Mouse (Mus musculus): ENCODE measurements around the gene Bex3. TPM values are rescaled to one million over a fixed set of nuclear protein-coding genes. Genes with fewer than 3 reads are reported as not detected.

Gene Bex3
- polyA plus RNA-seq, 1 experiment from 2014 or later: 157 TPM

DNA sequence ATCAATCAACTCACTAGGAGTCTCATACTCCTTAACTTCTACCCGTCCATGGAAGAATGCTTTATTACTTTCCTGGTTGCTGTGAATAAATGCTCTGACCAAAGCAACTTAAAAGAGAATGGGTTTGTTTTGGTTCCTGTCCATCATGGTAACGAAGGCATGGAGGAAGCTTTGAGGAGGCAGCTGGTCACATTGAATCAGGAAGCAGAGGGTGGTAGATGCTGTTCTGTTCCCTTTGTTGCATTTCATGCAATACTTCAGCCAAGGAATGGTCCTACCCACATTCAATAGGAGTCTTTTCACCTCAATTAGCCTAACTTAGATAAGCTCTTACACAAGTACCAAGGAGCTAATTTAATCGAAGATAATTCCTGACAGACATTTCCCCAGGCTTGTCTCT lies 5.3 kb downstream of the Bex3 start:
- Histone ChIP-seq H3K27ac (no peak overlapping the region), H3K36me3 (ENCODE audit: inconsistent target) (no peaks in the 10 kb centered on the region), H3K79me2 (ENCODE audit: inconsistent target) (no peaks in the 10 kb centered on the region), H3K4me3 (ENCODE audit: inconsistent target) (no peak overlapping the region)
- 77% methylated on average over 3 of the region's 3 CpGs for WGBS (ENCODE audit: missing documents)

DNA sequence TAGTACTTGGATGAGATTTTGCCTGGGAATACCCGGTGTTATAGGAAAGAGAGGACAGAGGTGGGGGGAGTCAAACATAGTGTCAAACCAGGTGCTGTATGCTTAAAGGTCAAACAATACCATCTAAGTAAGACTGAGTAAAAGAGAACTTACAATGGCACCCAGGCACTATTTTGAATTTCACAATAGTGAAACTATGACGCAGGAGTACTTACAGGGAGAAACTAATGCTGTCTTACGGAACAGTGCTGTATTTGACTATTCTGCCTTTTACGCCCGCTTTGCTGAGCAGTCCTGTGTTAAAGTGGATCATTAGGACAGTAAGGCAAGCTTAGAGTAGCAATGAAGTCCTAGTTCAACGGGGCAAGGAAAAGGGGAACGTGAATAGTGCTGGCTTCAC lies 7.5 kb downstream of the Bex3 start:
- Histone ChIP-seq H3K27ac (no peak overlapping the region), H3K4me3 (ENCODE audit: inconsistent target) (no peak overlapping the region), H3K36me3 (ENCODE audit: inconsistent target) (no peaks in the 10 kb centered on the region), H3K79me2 (ENCODE audit: inconsistent target) (no peaks in the 10 kb centered on the region)
- 78% methylated on average over 7 of the region's 7 CpGs for WGBS (ENCODE audit: missing documents)

DNA sequence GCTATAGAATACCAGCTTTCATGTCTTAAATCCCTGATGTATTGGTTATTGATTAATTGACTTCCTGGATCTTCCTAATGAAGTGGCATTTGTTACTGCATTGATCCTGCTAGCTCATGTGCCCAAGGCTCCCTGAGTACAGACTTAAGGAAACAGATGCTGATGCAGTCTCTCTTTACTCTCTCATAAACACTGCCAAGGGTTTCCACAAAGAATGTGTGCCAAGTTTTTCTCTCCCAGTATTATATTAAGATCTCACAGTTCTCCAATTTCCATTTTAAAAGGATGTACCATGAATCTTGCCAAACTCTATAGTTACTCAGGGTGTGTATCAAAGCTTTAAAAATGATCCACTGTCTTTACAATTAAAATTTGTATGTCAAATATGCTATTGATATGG lies 8.3 kb downstream of the Bex3 start:
- no peak overlapping the region for H3K27ac ChIP-seq
- no peaks in the 10 kb centered on the region for H3K79me2 ChIP-seq (ENCODE audit: inconsistent target)
- no peaks in the 10 kb centered on the region for H3K36me3 ChIP-seq (ENCODE audit: inconsistent target)
- H3K4me3 ChIP-seq (ENCODE audit: inconsistent target): no peak overlapping the region

DNA sequence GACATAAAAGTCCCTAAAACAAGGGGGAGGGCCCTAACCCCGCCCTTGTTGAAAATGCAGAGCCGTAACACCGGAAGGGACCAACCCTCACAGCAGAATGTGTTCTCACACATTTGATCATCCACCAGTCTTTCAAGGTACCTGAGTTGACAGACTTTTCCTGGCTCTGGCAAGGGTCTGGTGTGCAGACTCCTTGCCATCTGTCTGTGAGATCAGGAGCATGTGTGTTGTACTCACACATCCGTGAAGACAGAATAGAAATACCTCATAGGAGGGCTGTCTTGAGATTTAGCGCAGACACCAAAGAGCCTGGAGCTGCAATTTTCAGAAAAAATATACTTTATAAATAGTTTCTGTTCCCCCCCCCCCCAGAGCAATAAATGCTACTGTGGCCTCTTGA lies 9.4 kb downstream of the Bex3 start:
- Histone ChIP-seq H3K79me2 (ENCODE audit: inconsistent target) (no peaks in the 10 kb centered on the region), H3K27ac (no peak overlapping the region), H3K4me3 (ENCODE audit: inconsistent target) (no peak overlapping the region), H3K36me3 (ENCODE audit: inconsistent target) (no peaks in the 10 kb centered on the region)
- 91% methylated on average over 5 of the region's 5 CpGs for WGBS (ENCODE audit: missing documents)

GRCm38 (mm10) chrX:136290817-136291281 lies 20.8 kb downstream of the Bex3 start:
- Histone ChIP-seq H3K27ac (no peak overlapping the region), H3K4me3 (ENCODE audit: inconsistent target) (no peak overlapping the region), H3K79me2 (ENCODE audit: inconsistent target) (no peaks in the 10 kb centered on the region), H3K36me3 (ENCODE audit: inconsistent target) (no peaks in the 10 kb centered on the region)
- 64% methylated on average over 8 of the region's 8 CpGs for WGBS (ENCODE audit: missing documents)

DNA sequence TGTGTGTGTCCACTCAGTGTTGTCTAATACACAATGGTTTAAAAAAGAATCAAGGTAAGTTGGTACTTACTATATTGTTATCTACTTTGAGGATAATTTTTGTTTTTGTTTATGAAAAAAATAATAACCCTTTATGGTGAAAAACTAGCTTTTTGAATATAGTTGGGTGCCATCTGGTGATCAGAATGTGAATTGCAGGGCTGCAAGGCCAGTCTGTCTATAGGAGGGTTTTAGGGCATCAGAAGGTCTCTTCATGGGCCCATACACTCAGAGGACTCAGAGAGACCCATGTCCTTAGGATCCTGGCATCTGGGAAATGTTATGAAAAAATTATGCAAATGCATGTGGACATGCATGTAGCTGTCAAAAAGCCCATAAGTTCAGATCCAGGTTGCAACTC lies 34.2 kb downstream of the Bex3 start:
- no peaks in the 10 kb centered on the region for H3K79me2 ChIP-seq (ENCODE audit: inconsistent target)
- no peak overlapping the region for H3K4me3 ChIP-seq (ENCODE audit: inconsistent target)
- H3K36me3 ChIP-seq (ENCODE audit: inconsistent target): no peaks in the 10 kb centered on the region
- H3K27ac ChIP-seq: no peak overlapping the region

GRCm38 (mm10) chrX:136306196-136306595 lies 36.1 kb downstream of the Bex3 start:
- H3K79me2 ChIP-seq (ENCODE audit: inconsistent target): no peaks in the 10 kb centered on the region
- H3K4me3 ChIP-seq (ENCODE audit: inconsistent target): no peak overlapping the region
- no peak overlapping the region for H3K27ac ChIP-seq
- 63% methylated on average over 1 of the region's 1 CpGs for WGBS (ENCODE audit: missing documents)
- H3K36me3 ChIP-seq (ENCODE audit: inconsistent target): no peaks in the 10 kb centered on the region

DNA sequence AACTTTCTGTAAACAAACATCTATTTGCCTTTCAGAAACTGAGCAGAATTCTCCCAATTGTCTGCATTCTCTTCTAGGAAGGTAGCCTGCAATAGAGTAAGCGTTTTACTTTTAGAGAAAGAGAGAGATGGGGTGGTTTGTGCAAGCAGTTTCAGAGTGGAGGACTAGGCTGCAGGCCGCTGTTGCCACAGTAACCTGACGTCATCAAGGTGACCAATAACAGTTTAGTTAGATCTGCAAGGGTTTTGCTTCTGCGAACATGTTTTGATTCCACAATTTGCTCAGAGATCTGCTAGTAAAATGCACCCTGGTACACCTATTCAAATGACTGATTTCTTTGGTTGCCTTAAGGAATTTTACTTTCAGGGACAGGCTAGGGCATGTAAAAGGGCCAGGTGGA lies 43.2 kb downstream of the Bex3 start:
- Histone ChIP-seq H3K27ac (no peak overlapping the region), H3K79me2 (ENCODE audit: inconsistent target) (no peaks in the 10 kb centered on the region), H3K36me3 (ENCODE audit: inconsistent target) (no peaks in the 10 kb centered on the region), H3K4me3 (ENCODE audit: inconsistent target) (no peak overlapping the region)
- WGBS (ENCODE audit: missing documents): 62% methylated on average over 3 of the region's 4 CpGs

GRCm38 (mm10) chrX:136313792-136314564 lies 43.9 kb downstream of the Bex3 start:
- 31% methylated on average over 7 of the region's 8 CpGs for WGBS (ENCODE audit: missing documents)
- Histone ChIP-seq H3K4me3 (ENCODE audit: inconsistent target) (no peak overlapping the region), H3K36me3 (ENCODE audit: inconsistent target) (no peaks in the 10 kb centered on the region), H3K27ac (no peak overlapping the region), H3K79me2 (ENCODE audit: inconsistent target) (no peaks in the 10 kb centered on the region)

GRCm38 (mm10) chrX:136319953-136320352 lies 49.9 kb downstream of the Bex3 start:
- H3K4me3 ChIP-seq (ENCODE audit: inconsistent target): no peak overlapping the region
- no peaks in the 10 kb centered on the region for H3K36me3 ChIP-seq (ENCODE audit: inconsistent target)
- no peaks in the 10 kb centered on the region for H3K79me2 ChIP-seq (ENCODE audit: inconsistent target)
- 88% methylated on average over 1 of the region's 4 CpGs for WGBS (ENCODE audit: missing documents)
- H3K27ac ChIP-seq: no peak overlapping the region

Other genes with a start within 250 kb of the Bex3 start
- not detected in 3 replicates for gene Arxes1, start 236.9 kb upstream of the Bex3 start, polyA plus RNA-seq (2018)
- gene Bex2, start 202.0 kb upstream of the Bex3 start, polyA plus RNA-seq (2018): not detected in 3 replicates
- not detected in 3 replicates for gene Nxf3, start 185.0 kb upstream of the Bex3 start, polyA plus RNA-seq (2018)
- not detected in 3 replicates for gene Bex4, start 131.3 kb upstream of the Bex3 start, polyA plus RNA-seq (2018)
- gene Tceal8, start 97.9 kb upstream of the Bex3 start, polyA plus RNA-seq (2018): 55.7 to 164 TPM (median 75.9 TPM) in 3 replicates
- gene Tceal5, start 66.4 kb upstream of the Bex3 start, polyA plus RNA-seq (2018): 0.46 to 0.86 TPM in 2 of 3 replicates, not detected in the other
- gene Tceal7, start 55.5 kb upstream of the Bex3 start, polyA plus RNA-seq (2018): 0.90 TPM in 1 of 3 replicates, not detected in the others
- 1.1 to 18.3 TPM (median 3.6 TPM) in 3 replicates for gene Bex1, start 54.7 kb upstream of the Bex3 start, polyA plus RNA-seq (2018)
- 170 to 738 TPM (median 419 TPM) in 3 replicates for gene Tceal9, start 25.2 kb upstream of the Bex3 start, polyA plus RNA-seq (2018)
- gene Kir3dl1, start 247.7 kb downstream of the Bex3 start, polyA plus RNA-seq (2018): not detected in 3 replicates

Measured in macrophage (primary cell).